8 mouse cellular contexts compared by ENCODE assay signal in the genomic region with DNA sequence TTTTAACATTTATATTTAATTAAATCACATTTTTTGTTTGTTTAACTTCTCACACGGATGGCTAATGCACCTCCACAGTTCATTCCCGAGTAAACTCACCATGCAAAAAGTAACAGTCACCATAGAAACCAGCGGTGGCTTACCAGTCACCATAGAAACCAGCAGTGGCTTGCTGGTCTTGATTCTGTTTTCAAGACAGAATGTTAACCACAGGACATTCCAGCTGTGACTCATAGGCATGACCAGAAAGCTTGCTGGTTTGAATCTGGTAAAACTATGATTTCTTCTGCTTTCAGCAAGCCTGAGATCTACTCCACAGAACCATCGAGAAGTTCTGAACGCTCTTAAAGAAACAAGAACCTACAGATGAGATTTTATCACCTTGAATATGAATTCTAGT.
A peak's percentile ranks its signal among the peaks of the same experiment; 100 is the strongest.
DNase-seq lines count a peak whose midpoint lies in the region; ATAC-seq lines count a peak whose summit lies in the region.

No protein-coding gene starts in this region.

- H3K27ac ChIP-seq in limb, embryonic 15.5 days = no peak overlapping the region

- no peaks in the 10 kb centered on the region for H3K9me3 ChIP-seq in limb, embryonic 15.5 days

- no peaks in the 10 kb centered on the region for H3K27me3 ChIP-seq in limb, embryonic 15.5 days

- H3K4me3 ChIP-seq in limb, embryonic 15.5 days = no peak overlapping the region

- 0 out of 2 replicates have a peak, but pooled peaks have one; percentile 48 for ATAC-seq in limb, embryonic 15.5 days (ENCODE audit: insufficient number of reproducible peaks, low FRiP score, low TSS enrichment, low read depth)

- no peak overlapping the region for H3K4me2 ChIP-seq in limb, embryonic 15.5 days

- WGBS in limb, embryonic 15.5 days = 39% methylated on average over 5 of the region's 5 CpGs

- H3K9ac ChIP-seq in limb, embryonic 15.5 days = no peak overlapping the region

- no peaks in the 10 kb centered on the region for H3K36me3 ChIP-seq in limb, embryonic 15.5 days

- H3K4me1 ChIP-seq in limb, embryonic 15.5 days = peaks cover 16% of the 10 kb centered on the region

- peak; percentile 32 for DNase-seq in adrenal gland, postnatal 14 days
- no peak for DNase-seq in adrenal gland, adult 8-10 months
- DNase-seq in ES-CJ7 (ENCODE audit: low read depth, low spot score) = peak; percentile 5
- peak; percentile 93 for DNase-seq in fibroblast of lung, adult 2 months (ENCODE audit: low read depth)
- peak; percentile 33 for DNase-seq in telencephalon, adult 2 months (ENCODE audit: low read depth, low spot score)
- DNase-seq in thymus, postnatal 10 days (ENCODE audit: low spot score in 2 of 2) = no peak
- DNase-seq in cerebellum, postnatal 10 days = no peak

Comparison
In these comparisons a context has a peak if more than half of its experiments do, and no peak if none do; other contexts are left out.
1. DNase-seq: peak in adrenal gland, postnatal 14 days (single experiment), ES-CJ7 (single experiment), fibroblast of lung, adult 2 months (single experiment) and telencephalon, adult 2 months (single experiment); none in adrenal gland, adult 8-10 months (single experiment), thymus, postnatal 10 days (0 of 2) and cerebellum, postnatal 10 days (0 of 2).